ENCODE assay signal across 8 mouse cellular contexts in the genomic region with DNA sequence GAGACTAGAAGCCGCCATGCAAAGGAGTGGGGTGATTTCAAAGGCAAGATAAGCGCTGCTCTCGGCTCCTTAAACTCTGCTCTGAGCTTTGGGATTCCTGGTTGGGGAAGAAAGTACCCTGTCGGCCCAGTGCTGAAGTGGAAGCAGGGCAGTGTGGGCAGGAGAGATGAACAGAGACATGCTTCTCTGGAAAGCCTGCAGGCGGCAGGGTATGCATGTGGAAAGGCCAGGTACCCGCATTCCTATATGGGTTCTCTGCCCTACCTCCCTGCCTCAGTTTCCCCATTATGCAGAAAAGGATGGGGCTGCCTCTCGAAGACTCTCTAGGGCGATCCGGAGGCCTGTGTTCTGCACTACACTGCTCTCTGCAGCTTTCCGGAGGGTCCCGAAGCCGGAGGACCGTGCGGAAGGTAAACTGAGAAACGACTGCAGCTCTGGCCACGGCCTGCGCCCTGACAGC. TPM values are rescaled to one million over a fixed set of nuclear protein-coding genes. Genes with fewer than 3 reads are reported as not detected.
A peak's percentile ranks its signal among the peaks of the same experiment; 100 is the strongest.
DNase-seq lines count a peak whose midpoint lies in the region; ATAC-seq and TF ChIP-seq lines count a peak whose summit lies in the region.

No protein-coding gene starts in this region.

- H3K36me3 ChIP-seq in forebrain, postnatal 0 days (ENCODE audit: insufficient read depth) = no peaks in the 10 kb centered on the region
- H3K36me3 ChIP-seq in limb, embryonic 13.5 days = no peaks in the 10 kb centered on the region
- no peaks in the 10 kb centered on the region for H3K36me3 ChIP-seq in midbrain, embryonic 15.5 days (replicated peaks)

- no peaks in the 10 kb centered on the region; the same call in 1 of the 2 replicates for H3K4me1 ChIP-seq in forebrain, postnatal 0 days (ENCODE audit: insufficient read depth)
- H3K4me1 ChIP-seq in limb, embryonic 13.5 days = peaks cover 21% of the 10 kb centered on the region
- H3K4me1 ChIP-seq in midbrain, embryonic 15.5 days = peaks cover 19% of the 10 kb centered on the region

- peak overlapping the region; percentile 53 for H3K4me3 ChIP-seq in forebrain, postnatal 0 days (ENCODE audit: low read depth, low read length)
- peak overlapping the region; percentile 81 for H3K4me3 ChIP-seq in limb, embryonic 13.5 days
- peak overlapping the region; percentile 58 for H3K4me3 ChIP-seq in midbrain, embryonic 15.5 days

- H3K4me2 ChIP-seq in forebrain, postnatal 0 days (ENCODE audit: low read depth) = peak overlapping the region; percentile 69
- H3K4me2 ChIP-seq in limb, embryonic 13.5 days (replicated peaks) = peak overlapping the region; percentile 76
- H3K4me2 ChIP-seq in midbrain, embryonic 15.5 days = peak overlapping the region; percentile 81

- H3K27me3 ChIP-seq in forebrain, postnatal 0 days (ENCODE audit: insufficient read depth, low read length) = no peaks in the 10 kb centered on the region
- H3K27me3 ChIP-seq in limb, embryonic 13.5 days = no peaks in the 10 kb centered on the region
- no peaks in the 10 kb centered on the region for H3K27me3 ChIP-seq in midbrain, embryonic 15.5 days (replicated peaks)

- peak; percentile 56 for TF ChIP-seq CTCF in forebrain, postnatal 0 days (IDR thresholded peaks at IDR 0.05; ENCODE audit: low read depth)

- WGBS in forebrain, postnatal 0 days = 5% methylated on average over 17 of the region's 17 CpGs
- whole genome bisulfite sequencing in limb, embryonic 13.5 days = under 1% methylated on average over 17 of the region's 17 CpGs
- WGBS in midbrain, embryonic 15.5 days = under 1% methylated on average over 17 of the region's 17 CpGs

- H3K9ac ChIP-seq in forebrain, postnatal 0 days = peak overlapping the region; percentile 55
- peak overlapping the region; percentile 73 for H3K9ac ChIP-seq in limb, embryonic 13.5 days
- H3K9ac ChIP-seq in midbrain, embryonic 15.5 days = peak overlapping the region; percentile 56

- no peaks in the 10 kb centered on the region for H3K9me3 ChIP-seq in forebrain, postnatal 0 days (ENCODE audit: low read length)
- no peaks in the 10 kb centered on the region for H3K9me3 ChIP-seq in limb, embryonic 13.5 days
- no peaks in the 10 kb centered on the region for H3K9me3 ChIP-seq in midbrain, embryonic 15.5 days

- peak; percentile 69 for ATAC-seq in forebrain, postnatal 0 days
- peak; percentile 66 for ATAC-seq in limb, embryonic 13.5 days (ENCODE audit: low FRiP score, low read depth)
- ATAC-seq in midbrain, embryonic 15.5 days (replicated peaks) = peak; percentile 83

- H3K27ac ChIP-seq in forebrain, postnatal 0 days (ENCODE audit: low read depth, low read length) = peak overlapping the region; percentile 42
- H3K27ac ChIP-seq in limb, embryonic 13.5 days = peak overlapping the region; percentile 44; the same call in 1 of the 2 replicates
- H3K27ac ChIP-seq in midbrain, embryonic 15.5 days = peak overlapping the region; percentile 57

- DNase-seq in adrenal gland, postnatal 25 days = peak; percentile 31
- no peak for DNase-seq in adrenal gland, adult 2 months
- peak; percentile 33 for DNase-seq in thymus, postnatal 0 days (ENCODE audit: low spot score)
- no peak for DNase-seq in thymus, postnatal 36 days
- DNase-seq in forebrain, postnatal 0 days = no peak
- no peak for DNase-seq in layer of hippocampus, adult 9-11 months

RNA-seq across cellular contexts. Expression of a gene that starts 0.5 kb away (rescaled TPM):
- 310 and 356 TPM in 2 replicates for total RNA-seq in adrenal gland, postnatal 25 days (2021)
- total RNA-seq in adrenal gland, adult 2 months (2021) = 100 to 1,000 TPM; 226 to 307 TPM
- 679 and 685 TPM in 2 replicates for polyA plus RNA-seq in adrenal gland, adult 2 months (2012; rRNA removed)
- 449 and 452 TPM in 2 replicates for polyA plus RNA-seq in thymus, postnatal 0 days (2015; fragmentation: Nextera tagmentation; extraction: Ambion mirVana)
- 141 and 193 TPM in 2 replicates for total RNA-seq in forebrain, postnatal 0 days (2014; rRNA removed)
- 268 and 340 TPM in 2 replicates for polyA plus RNA-seq in forebrain, postnatal 0 days (2015; fragmentation: Nextera tagmentation; extraction: Ambion mirVana)
- polyA plus RNA-seq in limb, embryonic 13.5 days (2015; fragmentation: Nextera tagmentation; extraction: Ambion mirVana) = 318 and 325 TPM in 2 replicates
- polyA plus RNA-seq in midbrain, embryonic 15.5 days (2015; fragmentation: Nextera tagmentation; extraction: Ambion mirVana) = 225 and 229 TPM in 2 replicates

RNA-seq across cellular contexts. Expression of a gene that starts 8.9 kb away (rescaled TPM):
- total RNA-seq in adrenal gland, postnatal 25 days (2021) = 57.6 and 63.6 TPM in 2 replicates
- 10 to 100 TPM; 50.7 to 54.6 TPM for total RNA-seq in adrenal gland, adult 2 months (2021)
- polyA plus RNA-seq in adrenal gland, adult 2 months (2012; rRNA removed) = 22.7 and 33.7 TPM in 2 replicates
- 149 and 159 TPM in 2 replicates for polyA plus RNA-seq in thymus, postnatal 0 days (2015; fragmentation: Nextera tagmentation; extraction: Ambion mirVana)
- 62.8 and 81.0 TPM in 2 replicates for total RNA-seq in forebrain, postnatal 0 days (2014; rRNA removed)
- polyA plus RNA-seq in forebrain, postnatal 0 days (2015; fragmentation: Nextera tagmentation; extraction: Ambion mirVana) = 76.9 and 85.0 TPM in 2 replicates
- 209 and 211 TPM in 2 replicates for polyA plus RNA-seq in limb, embryonic 13.5 days (2015; fragmentation: Nextera tagmentation; extraction: Ambion mirVana)
- polyA plus RNA-seq in midbrain, embryonic 15.5 days (2015; fragmentation: Nextera tagmentation; extraction: Ambion mirVana) = 104 and 105 TPM in 2 replicates

RNA-seq across cellular contexts. Expression of a gene that starts 37.6 kb away (rescaled TPM):
- total RNA-seq in adrenal gland, postnatal 25 days (2021) = 3,454 and 3,884 TPM in 2 replicates
- total RNA-seq in adrenal gland, adult 2 months (2021) = 1,000 to 10,000 TPM; 1,553 to 3,019 TPM
- 4,707 and 5,966 TPM in 2 replicates for polyA plus RNA-seq in adrenal gland, adult 2 months (2012; rRNA removed)
- 297 TPM in 2 replicates for polyA plus RNA-seq in thymus, postnatal 0 days (2015; fragmentation: Nextera tagmentation; extraction: Ambion mirVana)
- 180 and 264 TPM in 2 replicates for total RNA-seq in forebrain, postnatal 0 days (2014; rRNA removed)
- polyA plus RNA-seq in forebrain, postnatal 0 days (2015; fragmentation: Nextera tagmentation; extraction: Ambion mirVana) = 437 and 510 TPM in 2 replicates
- 1,317 and 1,385 TPM in 2 replicates for polyA plus RNA-seq in limb, embryonic 13.5 days (2015; fragmentation: Nextera tagmentation; extraction: Ambion mirVana)
- polyA plus RNA-seq in midbrain, embryonic 15.5 days (2015; fragmentation: Nextera tagmentation; extraction: Ambion mirVana) = 482 and 547 TPM in 2 replicates

Comparison
In these comparisons a context has a peak if more than half of its experiments do, and no peak if none do; other contexts are left out.
1. DNase-seq: peak in adrenal gland, postnatal 25 days (single experiment) and thymus, postnatal 0 days (single experiment); none in adrenal gland, adult 2 months (single experiment), thymus, postnatal 36 days (0 of 2), forebrain, postnatal 0 days (single experiment) and layer of hippocampus, adult 9-11 months (single experiment).
2. Peak in every context shown above with its lines, with median percentiles within 50 percentile points of each other: ATAC-seq, H3K27ac ChIP-seq, H3K4me2 ChIP-seq, H3K4me3 ChIP-seq and H3K9ac ChIP-seq.